Mouse (Mus musculus) frontal cortex, postnatal 14 days (tissue): ENCODE measurements around the gene Strap.
"Not testable (repeated sequence)": the region's sequence is repeated elsewhere in the genome, so short reads cannot be mapped to it uniquely, and the experiment has no call there.

Experiments used
- DNase-seq, 2 experiments: peaks; one replicate each; pipeline ENCODE4 v3.0.0; 2022; ENCODE audit warnings: low spot score in 2 of 2

Strap gene

GRCm38 (mm10) chr6:137734846-137735609, at the start of gene Strap:
Strap (plus strand) TSS chr6:137735078.
- DNase-seq: peak; percentile 83 to 84

GRCm38 (mm10) chr6:137687667-137688066, 47.2 kb upstream of the Strap start:
- no peak for DNase-seq

- no peak for DNase-seq
These were observed 46.8 kb upstream of the Strap start for GRCm38 (mm10) chr6:137688079-137688478.

- DNase-seq: no peak
These were observed 46.3 kb upstream of the Strap start for GRCm38 (mm10) chr6:137688506-137689105.

- no peak for DNase-seq
These were observed 44.2 kb upstream of the Strap start for GRCm38 (mm10) chr6:137690550-137691119.

- DNase-seq: no peak
These were observed 40.6 kb upstream of the Strap start for GRCm38 (mm10) chr6:137694310-137694709.

DNA sequence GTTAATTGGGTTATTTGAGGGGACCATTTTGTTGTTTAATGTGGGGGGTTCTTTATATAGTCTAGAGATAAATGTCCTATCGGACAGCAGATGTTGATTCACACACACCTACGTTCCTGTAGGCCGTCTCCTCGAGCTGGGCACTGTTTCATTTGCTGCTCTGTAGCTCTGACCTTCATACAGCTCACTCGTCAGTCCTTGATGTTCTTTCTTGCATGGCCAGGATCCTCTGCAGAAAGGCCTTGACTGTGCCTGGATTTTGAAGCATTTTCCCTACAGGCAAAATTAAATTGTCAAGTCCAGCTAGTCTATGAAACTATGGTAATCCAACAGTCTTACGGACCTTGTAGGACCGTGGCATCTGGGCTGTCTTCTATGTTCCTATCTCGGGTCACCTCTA, 39.8 kb upstream of the Strap start:
- DNase-seq: no peak

DNA sequence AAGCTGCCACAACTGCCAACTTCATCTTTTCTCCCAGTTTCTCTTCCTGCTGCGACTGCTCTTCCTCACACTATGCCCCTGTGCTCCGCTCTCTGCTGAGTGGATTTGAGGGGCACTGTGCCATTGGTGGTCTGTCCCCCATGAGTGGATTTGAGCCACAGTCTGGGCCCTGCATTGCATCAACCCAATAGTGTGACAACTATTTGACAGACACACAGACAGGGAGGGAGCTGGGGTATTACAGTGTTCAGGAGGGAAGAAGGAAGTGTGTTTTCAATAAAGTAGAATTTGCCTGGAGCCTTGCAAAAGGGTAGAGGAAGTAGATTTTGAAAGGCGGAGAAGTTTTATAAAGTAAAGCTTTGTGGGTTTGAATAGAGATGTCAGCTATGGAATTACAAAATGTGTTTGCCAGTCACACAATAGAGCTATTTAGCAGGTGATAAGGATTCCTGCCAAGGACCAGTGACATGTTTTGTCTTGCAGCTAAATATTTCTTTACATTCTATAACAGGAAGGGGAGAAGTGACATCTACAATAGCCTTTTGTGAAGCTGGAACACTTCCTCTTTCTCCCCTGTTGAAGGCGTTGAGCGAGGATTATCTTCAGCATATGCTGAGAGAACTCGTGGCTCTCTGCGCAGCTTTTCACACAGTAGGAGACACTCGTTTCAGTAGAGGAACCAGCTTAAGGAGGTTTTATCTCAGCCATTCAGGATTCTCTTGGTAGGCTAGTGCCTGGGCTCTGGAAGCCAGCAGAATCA, 38.3 kb upstream of the Strap start:
- DNase-seq: no peak

- DNase-seq: no peak
These were observed 35.4 kb upstream of the Strap start for GRCm38 (mm10) chr6:137699434-137699833.

GRCm38 (mm10) chr6:137702186-137702585, 32.7 kb upstream of the Strap start:
- no peak for DNase-seq

DNA sequence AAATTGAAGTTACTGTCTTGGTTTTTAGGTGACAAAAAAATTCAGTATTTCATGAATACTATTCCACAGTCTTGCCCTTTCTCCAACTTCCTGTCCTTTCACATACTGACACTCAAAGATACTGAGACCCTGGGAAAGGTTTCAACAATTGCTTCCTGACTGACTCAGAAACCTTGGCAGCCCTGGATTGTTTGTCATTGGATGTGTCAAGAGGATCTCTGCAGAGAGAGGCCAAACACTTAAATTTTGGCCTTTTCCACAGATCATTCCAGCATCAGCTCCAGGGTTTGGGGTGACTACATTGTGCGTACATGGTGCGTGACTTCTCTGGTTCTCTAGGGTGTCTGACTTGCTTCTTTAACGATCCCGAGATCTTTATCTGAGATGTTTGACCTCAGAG, 32.0 kb upstream of the Strap start:
- no peak for DNase-seq

DNA sequence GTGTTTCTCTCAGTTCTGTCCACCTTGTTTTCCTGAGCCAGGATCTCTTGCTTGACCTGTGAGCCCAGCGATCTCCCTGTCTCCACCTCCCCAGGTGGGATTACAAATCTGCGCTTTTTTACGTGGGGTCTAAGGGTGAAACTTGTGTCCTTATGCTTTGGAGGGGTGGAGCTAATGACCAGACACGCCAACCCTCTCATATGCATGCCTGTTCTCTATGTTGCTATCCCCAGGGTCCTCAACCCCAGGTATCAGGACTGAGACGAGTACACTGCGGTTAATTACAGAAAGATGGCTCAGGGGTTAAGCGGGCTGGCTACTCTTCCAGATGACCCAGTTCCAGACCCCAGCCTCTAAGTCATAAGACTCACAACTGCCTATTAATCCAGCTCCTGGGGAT, 31.4 kb upstream of the Strap start:
- DNase-seq: no peak

DNA sequence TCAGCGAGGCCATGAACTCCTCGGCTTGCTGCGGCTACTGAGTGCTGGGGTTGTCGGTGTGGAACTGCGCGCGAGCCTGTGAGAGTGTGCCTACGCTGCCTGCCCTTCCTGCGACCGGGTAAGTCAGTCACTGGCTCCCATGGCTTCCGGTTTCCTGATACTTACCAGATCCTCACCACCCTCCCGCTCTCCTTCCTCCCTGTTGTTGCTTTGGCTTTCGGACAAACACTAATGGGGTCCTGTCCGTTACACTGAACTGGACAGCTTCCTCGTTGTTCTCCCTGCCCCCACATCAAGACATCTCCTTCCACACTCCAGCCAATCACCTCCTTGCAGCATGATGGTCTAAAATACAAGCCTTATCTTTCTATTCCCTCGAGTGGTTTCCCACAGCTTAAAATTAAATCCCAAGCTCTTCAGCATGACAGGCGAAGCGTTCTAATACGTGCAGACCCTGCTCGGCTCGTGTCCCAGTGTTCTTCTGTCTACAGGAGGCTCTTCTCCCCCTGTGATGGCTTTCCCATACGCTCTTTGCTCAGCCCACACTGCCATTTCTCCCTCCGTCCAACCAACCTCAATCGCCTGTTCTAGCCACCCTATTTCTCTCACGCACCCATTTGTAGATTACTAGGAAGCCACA, 30.5 kb upstream of the Strap start:
- DNase-seq: no peak

DNA sequence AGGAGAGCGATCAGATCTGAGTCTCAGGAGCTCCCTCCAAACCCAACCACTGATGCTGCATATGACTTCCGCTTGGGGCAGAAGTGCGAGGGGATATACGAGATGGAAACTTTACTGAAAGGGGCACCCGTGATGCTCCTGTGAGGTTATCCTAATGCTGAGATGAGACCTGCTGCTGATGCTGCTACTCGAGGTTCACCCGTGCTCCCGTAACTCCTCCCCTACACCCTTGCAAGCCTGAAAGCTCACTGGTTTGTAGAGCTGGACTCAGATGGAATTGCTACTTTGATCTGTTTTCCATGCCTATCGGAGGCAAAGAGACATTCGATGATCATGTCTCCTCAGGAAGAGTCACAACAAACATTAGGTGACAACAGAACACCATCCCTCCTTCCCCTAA, 28.7 kb upstream of the Strap start:
- DNase-seq: no peak

GRCm38 (mm10) chr6:137708726-137709405, 26.0 kb upstream of the Strap start:
- not testable (repeated sequence) for DNase-seq

- DNase-seq: no peak
These were observed 24.5 kb upstream of the Strap start for GRCm38 (mm10) chr6:137710179-137711037.

- DNase-seq: no peak
These were observed 22.1 kb upstream of the Strap start for GRCm38 (mm10) chr6:137712654-137713309.

- DNase-seq: no peak
These were observed 21.6 kb upstream of the Strap start for GRCm38 (mm10) chr6:137713310-137713664.

DNA sequence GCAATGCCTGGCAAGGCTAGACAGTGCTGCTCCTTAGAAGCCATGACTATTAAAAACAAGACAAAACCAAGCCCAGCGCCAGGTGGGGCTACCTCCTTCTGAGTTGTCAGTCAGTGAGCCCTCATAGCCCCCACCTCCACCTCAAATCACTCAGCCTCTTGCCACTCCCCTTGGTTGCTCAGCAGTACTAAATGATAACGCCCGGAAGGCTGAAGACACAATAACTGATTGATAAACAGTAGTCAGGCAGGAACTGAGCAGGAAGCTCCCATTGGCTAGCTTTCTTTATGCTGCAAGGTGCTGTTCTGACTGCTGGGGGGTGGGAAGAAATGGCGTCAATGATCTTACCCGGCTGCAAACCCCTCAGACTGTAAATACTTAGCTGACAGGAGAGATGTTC, 18.1 kb upstream of the Strap start:
- no peak for DNase-seq
